22 mouse cellular contexts compared by ENCODE assay signal in the genomic region with DNA sequence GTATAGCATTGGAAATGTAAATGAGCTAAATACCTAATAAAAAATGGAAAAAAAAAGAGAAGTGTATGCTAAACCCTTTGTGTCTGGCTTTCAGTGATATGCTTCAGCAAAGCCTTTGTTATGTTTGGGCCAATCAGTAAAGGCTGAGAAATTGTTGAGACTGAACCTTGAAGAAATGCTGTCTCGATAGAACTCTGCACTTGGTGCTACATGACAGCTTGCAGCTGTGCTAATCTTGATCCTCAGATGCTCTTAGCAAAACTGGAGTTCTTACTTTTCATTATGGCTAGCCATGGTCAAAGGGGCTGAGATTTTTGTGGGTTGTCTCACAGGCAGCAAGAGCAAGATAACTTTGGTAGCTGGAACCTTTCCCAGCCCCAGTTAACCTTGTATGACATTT. TPM values are rescaled to one million over a fixed set of nuclear protein-coding genes. Genes with fewer than 3 reads are reported as not detected.
A peak's percentile ranks its signal among the peaks of the same experiment; 100 is the strongest.
DNase-seq lines count a peak whose midpoint lies in the region; ATAC-seq and TF ChIP-seq lines count a peak whose summit lies in the region.
"Not testable (repeated sequence)": the region's sequence is repeated elsewhere in the genome, so short reads cannot be mapped to it uniquely, and the experiment has no call there.
"Had no signal": no experiment of that assay in that cellular context is flagged by ENCODE, and none has a peak within 500 bp of the region (broad histone marks: within the 10 kb centered on the region; RNA-seq: fewer than 3 reads in every experiment).

No protein-coding gene starts in this region.

- H3K27me3 ChIP-seq in kidney, postnatal 0 days (ENCODE audit: insufficient read depth, low read length); lung, embryonic 15.5 days; lung, postnatal 0 days (replicated peaks; ENCODE audit: insufficient read depth, low read length): not testable (repeated sequence)

- not testable (repeated sequence) for H3K4me2 ChIP-seq in kidney, postnatal 0 days (ENCODE audit: low read length); lung, embryonic 15.5 days; lung, postnatal 0 days (replicated peaks; ENCODE audit: low read depth, low read length)

- whole genome bisulfite sequencing in kidney, postnatal 0 days, result 55% methylated on average over 1 of the region's 1 CpGs
- 53% methylated on average over 1 of the region's 1 CpGs for WGBS in lung, embryonic 15.5 days
- 40% methylated on average over 1 of the region's 1 CpGs for WGBS in lung, postnatal 0 days

- H3K9ac ChIP-seq in kidney, postnatal 0 days (ENCODE audit: low read depth, low read length); lung, embryonic 15.5 days; lung, postnatal 0 days (replicated peaks; ENCODE audit: low read depth): not testable (repeated sequence)

- ATAC-seq in kidney, postnatal 0 days (replicated peaks; ENCODE audit: low FRiP score, low read depth), result not testable (repeated sequence)
- ATAC-seq in lung, embryonic 15.5 days (ENCODE audit: borderline replicate concordance, extremely low read depth, low FRiP score, low TSS enrichment), result peak; percentile 73; the same call in 1 of the 2 replicates
- peak; percentile 9; the same call in 1 of the 2 replicates for ATAC-seq in lung, postnatal 0 days

- not testable (repeated sequence) for H3K4me3 ChIP-seq in kidney, postnatal 0 days (replicated peaks; ENCODE audit: low read depth, low read length); lung, embryonic 15.5 days; lung, postnatal 0 days (ENCODE audit: low read depth, low read length)

- intact Hi-C loops in heart, postnatal 10 days (cut with DNase I), result not testable (repeated sequence)

- not testable (repeated sequence) for TF ChIP-seq CTCF in kidney, postnatal 0 days (IDR thresholded peaks at IDR 0.05; ENCODE audit: low read depth); lung, postnatal 0 days (IDR thresholded peaks at IDR 0.05)

- DNase-seq in heart, postnatal 10 days, result peak; percentile 7 to 14
- DNase-seq in kidney, postnatal 0 days (ENCODE audit: low spot score), result peak; percentile 4
- DNase-seq in lung, postnatal 0 days (ENCODE audit: low spot score), result peak; percentile 26
- DNase-seq in lung, postnatal 14 days, result peak; percentile 12
- peak; percentile 17 for DNase-seq in lung, postnatal 36 days

- H3K36me3 ChIP-seq in kidney, postnatal 0 days (ENCODE audit: insufficient read depth, low read length); lung, embryonic 15.5 days; lung, postnatal 0 days (ENCODE audit: insufficient read depth, low read length): not testable (repeated sequence)

- not testable (repeated sequence) for TF ChIP-seq EP300 in lung, postnatal 0 days (IDR thresholded peaks at IDR 0.05)

- H3K4me1 ChIP-seq in kidney, postnatal 0 days (replicated peaks; ENCODE audit: insufficient read depth, low read length); lung, embryonic 15.5 days; lung, postnatal 0 days (ENCODE audit: insufficient read depth, low read depth, low read length): not testable (repeated sequence)

- not testable (repeated sequence) for H3K9me3 ChIP-seq in kidney, postnatal 0 days (replicated peaks; ENCODE audit: low read length); lung, embryonic 15.5 days; lung, postnatal 0 days (ENCODE audit: low read length)

- not testable (repeated sequence) for H3K27ac ChIP-seq in kidney, postnatal 0 days; lung, embryonic 15.5 days; lung, postnatal 0 days (ENCODE audit: low read length)

RNA-seq across cellular contexts. Expression of a gene that starts 18.5 kb away (rescaled TPM):
- not detected for total RNA-seq in heart, postnatal 10 days (2021)
- not detected in 2 replicates for polyA plus RNA-seq in kidney, postnatal 0 days (2015; fragmentation: Nextera tagmentation; extraction: Ambion mirVana)
- polyA plus RNA-seq in lung, embryonic 15.5 days (2015; fragmentation: Nextera tagmentation; extraction: Ambion mirVana), result not detected in 2 replicates
- polyA plus RNA-seq in lung, postnatal 0 days (2015; fragmentation: Nextera tagmentation; extraction: Ambion mirVana), result not detected in 2 replicates
- total RNA-seq: adrenal gland, adult 2 months; adrenal gland, postnatal 10 days; adrenal gland, postnatal 25 days; adrenal gland, postnatal 4 days; common myeloid progenitor, adult 5-6 weeks; MEL had no signal
- polyA plus RNA-seq: adrenal gland, adult 2 months; brain, embryonic 14.5 days; embryonic facial prominence, embryonic 11.5 days; embryonic facial prominence, embryonic 13.5 days; embryonic facial prominence, embryonic 15.5 days; erythroblast, embryonic 14.5 days; forebrain, embryonic 10.5 days; forebrain, embryonic 12.5 days; forebrain, embryonic 14.5 days had no signal

RNA-seq across cellular contexts. Expression of a gene that starts 29.6 kb away (rescaled TPM):
- not detected for total RNA-seq in heart, postnatal 10 days (2021)
- not detected in 2 replicates for polyA plus RNA-seq in kidney, postnatal 0 days (2015; fragmentation: Nextera tagmentation; extraction: Ambion mirVana)
- polyA plus RNA-seq in lung, embryonic 15.5 days (2015; fragmentation: Nextera tagmentation; extraction: Ambion mirVana), result not detected in 2 replicates
- polyA plus RNA-seq in lung, postnatal 0 days (2015; fragmentation: Nextera tagmentation; extraction: Ambion mirVana), result not detected in 2 replicates
- total RNA-seq: adrenal gland, adult 2 months; adrenal gland, postnatal 10 days; adrenal gland, postnatal 25 days; adrenal gland, postnatal 4 days; common myeloid progenitor, adult 5-6 weeks; ES-E14; MEL had no signal
- polyA plus RNA-seq: adrenal gland, adult 2 months; brain, embryonic 14.5 days; C2C12; embryonic facial prominence, embryonic 11.5 days; embryonic facial prominence, embryonic 13.5 days; erythroblast, embryonic 14.5 days; forebrain, embryonic 10.5 days; forebrain, embryonic 12.5 days; forebrain, embryonic 14.5 days had no signal
